Comparison of ENCODE assay signal across 8 mouse cellular contexts in genomic region chr1:82290723-82291150, GRCm38 (mm10). TPM values are rescaled to one million over a fixed set of nuclear protein-coding genes. Genes with fewer than 3 reads are reported as not detected.
DNase-seq lines count a peak whose midpoint lies in the region; ATAC-seq and TF ChIP-seq lines count a peak whose summit lies in the region.

No protein-coding gene starts in this region.

- peak overlapping the region; percentile 92 for H3K4me2 ChIP-seq in limb, embryonic 13.5 days (replicated peaks)
- H3K4me2 ChIP-seq in myocyte (ENCODE audit: low read depth) = peak overlapping the region; percentile 98

- peak; percentile 33 to 34 for DNase-seq in spleen, adult 18-20 months
- no peak for DNase-seq in spleen, adult 12 weeks (ENCODE audit: low spot score)
- peak; percentile 85 for DNase-seq in embryonic facial prominence, embryonic 10.5 days (ENCODE audit: low spot score)
- peak; percentile 75 for DNase-seq in heart, adult 8-10 months (ENCODE audit: low spot score)
- DNase-seq in kidney, adult 8-10 months = peak; percentile 67 to 75
- peak; percentile 75 for DNase-seq in testis, postnatal 14 days (ENCODE audit: low spot score)

- under 1% methylated on average over 31 of the region's 31 CpGs for WGBS in embryonic facial prominence, embryonic 10.5 days
- 0% methylated on average over 31 of the region's 31 CpGs for WGBS in limb, embryonic 13.5 days

- peak; percentile 26; the same call in 1 of the 2 replicates for ATAC-seq in limb, embryonic 13.5 days (ENCODE audit: low FRiP score, low read depth)

- H3K79me2 ChIP-seq in myocyte (ENCODE audit: control insufficient read depth, insufficient read depth) = peaks cover 47% of the 10 kb centered on the region

- TF ChIP-seq POLR2A in myocyte (IDR thresholded peaks at IDR 0.05; ENCODE audit: insufficient read length, low read depth) = peak; percentile 83

- peak overlapping the region; percentile 76 for H3K4me3 ChIP-seq in embryonic facial prominence, embryonic 10.5 days
- H3K4me3 ChIP-seq in limb, embryonic 13.5 days = peak overlapping the region; percentile 75
- H3K4me3 ChIP-seq in myocyte = peak overlapping the region; percentile 96

- peaks cover 33% of the 10 kb centered on the region for H3K27me3 ChIP-seq in embryonic facial prominence, embryonic 10.5 days (replicated peaks; ENCODE audit: low read depth, poor library complexity, severe bottlenecking)
- no peaks in the 10 kb centered on the region for H3K27me3 ChIP-seq in limb, embryonic 13.5 days
- H3K27me3 ChIP-seq in myocyte (ENCODE audit: control insufficient read depth, insufficient read depth, insufficient read length) = no peaks in the 10 kb centered on the region

- peaks cover 32% of the 10 kb centered on the region for H3K36me3 ChIP-seq in embryonic facial prominence, embryonic 10.5 days (replicated peaks)
- H3K36me3 ChIP-seq in limb, embryonic 13.5 days = peaks cover 26% of the 10 kb centered on the region
- H3K36me3 ChIP-seq in myocyte (ENCODE audit: control insufficient read depth, insufficient read depth) = no peaks in the 10 kb centered on the region

- peak overlapping the region; percentile 84 for H3K9ac ChIP-seq in limb, embryonic 13.5 days

- peak overlapping the region; percentile 27 for H3ac ChIP-seq in myocyte (ENCODE audit: control insufficient read depth, insufficient read length)

- H3K4me1 ChIP-seq in embryonic facial prominence, embryonic 10.5 days = peaks cover 65% of the 10 kb centered on the region
- peaks cover 43% of the 10 kb centered on the region for H3K4me1 ChIP-seq in limb, embryonic 13.5 days

- peaks cover 9% of the 10 kb centered on the region; the same call in 1 of the 2 replicates for H3K9me3 ChIP-seq in embryonic facial prominence, embryonic 10.5 days
- H3K9me3 ChIP-seq in limb, embryonic 13.5 days = peaks cover 5% of the 10 kb centered on the region; the same call in 1 of the 2 replicates

- peak overlapping the region; percentile 94 for H3K27ac ChIP-seq in embryonic facial prominence, embryonic 10.5 days (replicated peaks)
- H3K27ac ChIP-seq in limb, embryonic 13.5 days = peak overlapping the region; percentile 97

TF ChIP-seq in myocyte, 11 proteins besides CTCF, POLR2A, EP300 and RAD21:
- TF ChIP-seq MYOD1 (IDR thresholded peaks at IDR 0.05; ENCODE audit: control insufficient read depth in 1 of 3, insufficient read length in 2 of 3, low read depth in 2 of 3) (peak in 1 of 3 experiments; percentile 51), POLR2AphosphoS2 (IDR thresholded peaks at IDR 0.05; ENCODE audit: insufficient read length, low read depth) (peak; percentile 76), E2F4 (IDR thresholded peaks at IDR 0.05; ENCODE audit: insufficient read depth) (no peak), MYOG (IDR thresholded peaks at IDR 0.05; ENCODE audit: control insufficient read depth in 1 of 3, insufficient read depth in 1 of 3, insufficient read length in 2 of 3, low read depth in 2 of 3) (peak in 1 of 3 experiments; percentile 55)

RNA-seq across cellular contexts. Expression of gene Irs1, which starts 0.5 kb away (rescaled TPM):
- 7.9 and 8.9 TPM in 2 replicates for polyA plus RNA-seq in embryonic facial prominence, embryonic 10.5 days (2016; fragmentation: Nextera tagmentation; extraction: Ambion mirVana)
- 10 to 100 TPM; 14.8 to 34.3 (median 24.0) TPM for total RNA-seq in heart, adult 8-10 months (2022)
- 10.7 and 11.8 TPM in 2 replicates for polyA plus RNA-seq in limb, embryonic 13.5 days (2015; fragmentation: Nextera tagmentation; extraction: Ambion mirVana)
- polyA plus RNA-seq in myocyte (2012; fragmentation: generic; extraction: Trizol) = 3.9 TPM

RNA-seq across cellular contexts. Expression of gene Rhbdd1, which starts 25.5 kb away (rescaled TPM):
- 8.9 and 10.1 TPM in 2 replicates for polyA plus RNA-seq in embryonic facial prominence, embryonic 10.5 days (2016; fragmentation: Nextera tagmentation; extraction: Ambion mirVana)
- 10 to 100 TPM in 3 of 4 experiments, 1 to 10 TPM in 1; 10.0 to 11.3 (median 10.6) TPM for total RNA-seq in heart, adult 8-10 months (2022)
- polyA plus RNA-seq in limb, embryonic 13.5 days (2015; fragmentation: Nextera tagmentation; extraction: Ambion mirVana) = 7.6 TPM in 2 replicates
- polyA plus RNA-seq in myocyte (2012; fragmentation: generic; extraction: Trizol) = 43.3 TPM

RNA-seq across cellular contexts. Expression of gene Gm9747, which starts 57.8 kb away (rescaled TPM):
- 18.7 and 24.9 TPM in 2 replicates for polyA plus RNA-seq in embryonic facial prominence, embryonic 10.5 days (2016; fragmentation: Nextera tagmentation; extraction: Ambion mirVana)
- total RNA-seq in heart, adult 8-10 months (2022) = not detected
- 32.1 and 34.9 TPM in 2 replicates for polyA plus RNA-seq in limb, embryonic 13.5 days (2015; fragmentation: Nextera tagmentation; extraction: Ambion mirVana)
- polyA plus RNA-seq in myocyte (2012; fragmentation: generic; extraction: Trizol) = 4.0 TPM
